Mouse (Mus musculus): Measurements from ENCODE around the gene Bicdl2.

Gene Bicdl2

DNA sequence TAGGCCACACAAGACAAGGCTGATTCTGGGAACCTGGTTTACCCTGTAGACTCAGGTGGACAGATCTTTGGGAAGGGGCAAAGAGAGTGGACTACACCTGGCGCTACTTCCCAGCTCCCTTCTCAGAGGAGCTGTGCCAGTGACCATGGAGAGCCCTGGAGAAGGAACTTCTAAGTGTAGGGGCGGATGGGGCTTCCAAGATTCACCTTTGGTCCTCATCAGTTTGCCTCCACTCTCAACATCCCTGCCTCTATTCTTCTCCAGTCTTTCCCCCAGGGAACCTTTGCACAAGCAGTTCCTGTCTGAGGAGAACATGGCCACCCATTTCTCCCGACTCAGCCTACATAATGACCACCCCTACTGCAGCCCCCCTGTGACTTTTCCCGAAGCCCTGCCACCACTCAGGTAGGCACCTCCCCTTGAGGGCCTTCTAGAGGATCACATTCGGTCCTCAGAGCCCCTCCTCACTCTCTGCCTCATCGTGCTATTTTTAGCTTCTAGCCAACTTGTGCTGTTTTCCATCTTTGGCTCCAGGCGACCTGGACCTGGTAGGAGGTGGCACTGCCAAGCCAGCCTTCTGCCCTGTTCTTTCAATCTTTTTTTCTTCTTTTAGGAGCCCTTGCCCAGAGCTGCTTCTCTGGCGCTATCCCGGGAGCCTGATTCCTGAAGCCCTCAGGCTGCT, 14.1 kb downstream of the Bicdl2 start:
- no peak for DNase-seq

DNA sequence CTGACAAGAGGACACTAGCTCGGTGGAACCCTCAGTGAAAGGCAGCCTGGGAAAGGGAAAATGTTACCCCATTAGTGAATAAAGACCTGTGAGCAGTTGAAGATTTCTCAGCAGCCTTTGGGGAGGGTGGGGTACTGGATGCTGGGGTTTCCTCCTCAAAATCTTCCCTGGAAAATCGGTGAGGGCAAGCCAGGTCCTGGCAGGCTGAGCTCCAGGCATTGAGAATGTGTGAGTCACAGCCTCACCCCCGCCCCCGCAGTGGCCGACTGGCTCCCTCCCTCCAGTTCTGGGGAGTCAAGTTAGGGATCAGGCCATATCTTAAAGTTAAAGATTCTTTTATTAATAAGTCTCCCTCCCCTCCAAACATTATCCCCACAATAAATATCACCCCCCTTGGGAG, 14.8 kb downstream of the Bicdl2 start:
- DNase-seq, result no peak

DNA sequence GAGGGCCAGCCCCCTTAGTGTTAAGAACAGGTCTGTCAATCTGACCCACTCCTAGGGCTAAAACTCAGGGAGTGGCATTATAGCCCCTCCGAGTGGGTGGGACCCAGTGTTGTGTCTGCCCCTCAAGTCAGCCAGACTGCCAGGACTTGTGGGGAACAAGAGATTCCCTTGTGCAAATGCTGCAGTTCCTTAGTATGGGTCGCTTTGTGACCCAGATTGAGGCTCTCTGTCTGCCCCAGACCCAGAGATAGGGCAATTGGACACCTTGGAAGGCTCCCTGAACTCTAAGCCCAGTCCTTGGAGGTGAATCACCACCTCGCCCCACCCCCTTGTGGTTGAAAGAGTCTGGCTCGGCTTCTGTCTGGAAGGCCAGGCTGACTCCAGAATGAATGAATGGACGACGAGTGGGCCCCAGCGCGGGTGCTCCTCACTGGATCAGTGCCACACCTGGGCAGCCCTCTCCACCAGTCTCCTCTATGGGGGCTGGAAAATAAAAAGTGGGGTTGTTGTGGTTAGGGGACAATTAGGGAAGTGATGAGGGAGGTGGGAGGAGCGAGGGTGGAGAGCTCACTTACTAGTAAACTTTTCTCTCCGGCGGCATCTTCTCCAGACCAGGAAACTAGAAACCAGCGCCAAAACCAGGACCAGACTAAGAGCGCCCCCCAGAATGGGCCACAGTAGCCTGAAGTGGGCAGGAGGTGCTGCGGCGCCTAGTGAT, 15.4 kb downstream of the Bicdl2 start:
- peak; percentile 47 for DNase-seq

DNA sequence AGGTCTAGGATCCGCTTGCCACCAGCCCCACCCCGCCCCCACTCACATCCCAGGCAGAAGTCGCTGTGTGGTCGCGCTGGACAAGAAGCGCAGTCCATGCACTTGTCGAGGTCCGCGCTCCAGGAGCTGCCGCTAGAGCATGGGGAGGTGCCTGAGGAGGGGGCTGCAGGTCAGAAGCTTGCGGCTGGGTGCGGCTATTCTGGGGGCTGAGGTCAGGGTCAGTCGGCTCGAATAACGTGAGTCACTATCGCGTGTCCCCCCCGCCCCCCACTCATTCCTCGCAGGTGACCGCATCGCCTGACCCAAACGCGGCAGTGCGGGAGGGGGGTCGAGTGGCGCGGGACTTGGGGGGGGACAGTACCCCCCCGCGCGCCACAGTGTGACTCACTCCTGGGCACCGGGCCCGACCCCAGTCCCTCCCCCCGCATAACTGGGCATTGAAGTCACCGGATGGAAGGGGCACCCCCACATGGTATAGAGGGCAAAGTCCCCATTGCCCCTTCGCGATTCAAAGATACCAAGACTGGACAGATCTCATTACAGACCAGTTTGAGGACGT, 16.2 kb downstream of the Bicdl2 start:
- peak; percentile 50 for DNase-seq

DNA sequence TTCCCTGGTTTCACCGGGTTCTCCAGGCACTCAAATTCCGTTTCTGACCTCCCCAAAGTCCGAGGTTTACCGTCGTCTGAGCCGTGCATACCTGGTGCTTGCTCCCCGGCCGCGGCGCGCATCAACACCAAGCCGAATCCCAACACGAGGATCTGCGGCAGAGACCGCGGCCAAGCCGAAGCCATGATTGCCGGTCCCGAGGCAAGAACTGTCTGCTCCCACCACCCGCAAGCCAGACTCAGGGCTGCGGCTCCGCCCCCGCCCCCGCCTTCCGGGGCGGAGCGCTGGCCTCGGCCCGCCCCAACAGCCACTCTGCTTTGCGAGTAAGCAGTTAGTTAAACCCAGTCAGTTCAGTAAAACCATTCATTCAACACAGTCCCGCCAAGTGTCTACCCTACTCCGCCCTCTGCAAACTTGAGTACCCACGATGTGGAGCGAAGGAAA, 17.0 kb downstream of the Bicdl2 start, which contains the start of gene Tnfrsf12a:
Gene Tnfrsf12a, minus strand, starts transcription at position 233 of the 444 bp plus-strand sequence.
- peak; percentile 90 for DNase-seq

DNA sequence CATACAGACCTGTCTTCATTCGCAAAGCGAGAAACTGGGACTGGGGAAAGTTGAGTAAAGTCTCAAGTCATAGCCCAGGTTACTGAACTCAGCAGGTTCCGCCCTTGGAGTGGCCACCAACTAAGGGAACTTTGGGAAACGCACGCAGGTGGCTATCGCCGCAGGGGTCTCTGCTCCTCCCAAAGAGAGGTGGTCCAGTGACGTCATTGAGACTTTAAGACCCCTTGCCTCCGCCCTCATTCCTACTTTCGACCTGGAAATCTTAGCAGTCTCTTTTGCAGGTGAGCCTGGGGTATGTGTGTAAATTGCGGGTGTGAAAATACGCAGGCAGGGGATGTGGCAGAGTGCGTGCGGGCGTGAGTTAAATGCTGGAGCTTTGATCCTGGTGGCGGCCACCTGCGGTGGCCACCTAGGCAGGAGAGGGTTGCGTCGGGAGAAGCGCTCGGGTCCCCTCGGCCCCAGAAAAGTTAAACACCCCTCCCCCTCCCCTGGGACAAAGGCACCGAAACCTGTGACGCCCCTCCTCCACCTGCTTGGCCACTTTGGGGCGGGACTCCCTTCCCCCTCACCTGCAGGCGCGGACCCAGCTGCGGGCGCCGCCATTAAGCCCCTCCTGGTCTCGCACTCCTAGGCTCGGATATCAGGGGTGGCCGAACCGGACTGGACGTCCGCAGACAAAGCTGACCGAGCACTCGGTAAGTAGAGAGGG, 19.0 kb downstream of the Bicdl2 start, which contains the start of gene Cldn6:
Gene Cldn6, plus strand, starts transcription at position 123 of the 709 bp plus-strand sequence.
- no peak for DNase-seq

DNA sequence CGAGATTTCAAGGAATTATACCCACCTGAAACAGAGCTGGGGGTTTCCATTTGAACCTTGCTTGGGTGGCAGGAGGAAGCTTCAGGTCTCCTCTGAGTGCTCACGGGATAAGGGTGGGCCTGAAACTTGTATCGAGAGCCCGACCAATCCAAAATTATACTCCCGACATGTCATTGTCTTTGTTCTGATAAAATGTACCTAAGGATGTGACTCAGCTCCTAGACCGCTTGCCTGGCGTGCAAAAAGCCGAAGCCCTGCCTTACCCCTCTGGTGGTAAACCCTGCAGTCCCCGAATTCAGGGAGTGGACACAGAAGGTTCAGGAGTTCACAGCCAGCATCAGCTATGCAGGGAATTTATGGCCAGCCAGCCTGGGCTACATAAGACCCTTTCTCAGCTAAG, 20.0 kb downstream of the Bicdl2 start:
- no peak for DNase-seq

DNA sequence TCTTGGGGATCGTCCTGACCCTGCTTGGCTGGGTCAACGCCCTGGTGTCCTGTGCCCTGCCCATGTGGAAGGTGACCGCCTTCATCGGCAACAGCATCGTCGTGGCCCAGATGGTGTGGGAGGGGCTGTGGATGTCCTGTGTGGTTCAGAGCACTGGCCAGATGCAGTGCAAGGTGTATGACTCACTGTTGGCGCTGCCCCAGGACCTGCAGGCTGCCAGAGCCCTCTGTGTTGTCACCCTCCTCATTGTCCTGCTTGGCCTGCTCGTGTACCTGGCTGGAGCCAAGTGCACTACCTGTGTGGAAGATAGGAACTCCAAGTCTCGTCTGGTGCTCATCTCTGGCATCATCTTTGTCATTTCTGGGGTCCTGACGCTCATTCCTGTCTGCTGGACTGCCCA, 20.8 kb downstream of the Bicdl2 start:
- no peak for DNase-seq

DNA sequence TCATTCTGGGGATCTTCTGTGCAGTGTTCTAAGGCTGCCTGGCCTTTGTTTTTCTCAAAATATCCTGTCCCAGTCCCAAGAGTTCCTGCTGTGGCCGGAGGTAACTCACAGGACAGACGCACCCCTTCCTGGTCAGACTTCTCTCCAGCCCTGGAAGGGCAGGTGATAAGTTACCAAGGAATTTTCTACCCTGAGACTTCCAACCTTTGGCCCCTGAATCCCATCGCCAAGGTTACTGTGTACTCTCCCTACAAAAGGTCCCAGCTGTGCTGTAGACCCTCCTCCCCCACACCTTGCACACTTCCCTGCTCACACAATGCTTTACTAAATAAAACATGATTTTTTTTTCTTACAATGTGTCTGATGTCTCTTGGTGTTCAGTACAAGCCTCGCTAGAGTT, 21.8 kb downstream of the Bicdl2 start:
- no peak for DNase-seq

DNA sequence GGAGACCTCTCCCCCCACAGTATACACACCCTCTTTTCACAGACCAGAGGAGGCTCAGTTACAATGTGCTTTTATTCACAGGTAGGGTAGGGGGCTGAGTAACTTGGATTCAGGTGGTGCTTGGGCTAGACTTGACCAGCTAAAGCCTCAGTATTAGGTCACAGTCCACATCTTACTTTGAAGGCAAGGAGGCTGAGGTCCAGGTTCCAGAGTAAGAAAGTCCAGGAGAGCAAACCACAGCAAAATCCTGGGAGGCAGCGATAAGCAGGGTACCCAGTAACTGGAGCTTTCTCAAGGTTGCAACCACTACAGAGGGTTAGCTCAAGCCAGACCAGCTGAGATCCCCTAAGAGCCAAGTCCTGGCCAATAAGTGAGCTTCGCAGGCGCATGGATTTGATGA, 22.2 kb downstream of the Bicdl2 start:
- DNase-seq, result no peak

DNA sequence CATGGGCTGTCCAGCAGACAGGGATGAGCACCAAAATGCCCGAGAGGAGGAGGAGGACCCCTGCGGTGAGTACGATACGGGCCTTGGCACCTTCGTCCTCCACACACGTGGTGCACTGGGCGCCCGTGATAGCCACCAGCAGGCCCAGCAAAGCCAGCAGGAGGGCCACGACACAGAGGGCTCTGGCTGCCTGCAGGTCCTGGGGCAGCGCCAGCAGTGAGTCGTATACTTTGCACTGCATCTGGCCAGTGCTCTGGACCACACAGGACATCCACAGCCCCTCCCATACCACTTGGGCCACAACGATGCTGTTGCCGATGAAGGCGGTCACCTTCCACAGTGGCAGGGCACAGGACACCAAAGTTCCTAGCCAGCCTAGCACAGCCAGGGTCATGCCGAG, 22.9 kb downstream of the Bicdl2 start:
- no peak for DNase-seq

DNA sequence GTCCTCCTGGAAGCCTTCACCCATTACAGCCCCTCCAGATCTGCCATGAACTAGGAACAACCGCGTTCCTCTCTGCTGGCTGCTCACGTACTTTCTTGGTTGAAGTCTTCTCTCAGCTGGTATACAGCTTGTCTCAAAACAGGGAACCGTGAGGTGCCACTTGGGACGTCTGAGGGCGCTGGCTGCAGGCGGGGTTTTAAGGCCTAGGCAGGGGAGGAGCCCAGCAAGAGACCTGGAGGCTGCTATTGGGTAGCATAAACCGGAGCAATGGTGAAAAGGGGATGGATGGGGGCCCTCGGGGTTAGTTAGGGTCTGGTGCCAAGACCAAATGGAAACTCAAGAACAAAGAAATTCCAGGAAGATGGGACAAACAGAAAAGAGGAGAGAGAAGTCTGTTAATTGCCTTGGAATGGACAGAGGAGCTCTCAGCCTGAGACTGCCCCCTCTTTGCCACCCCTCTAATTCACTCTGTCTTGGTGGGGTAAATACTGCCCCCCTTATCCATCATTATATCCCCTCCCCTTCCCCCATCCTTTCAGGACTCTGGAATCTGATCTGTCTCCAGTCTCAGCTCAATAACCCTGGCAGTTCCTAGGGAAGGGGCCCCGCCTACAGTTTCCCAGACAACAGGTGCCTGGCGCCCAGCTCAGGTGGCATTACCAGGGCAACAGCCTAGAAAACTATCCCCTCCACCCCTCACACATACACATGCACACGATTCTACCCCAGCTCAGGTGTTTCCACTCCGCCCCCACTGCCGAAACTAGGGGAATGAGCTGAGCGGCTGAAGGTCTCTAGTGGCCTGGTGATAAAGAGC, 23.8 kb downstream of the Bicdl2 start, which contains the start of gene Cldn9:
Gene Cldn9, minus strand, starts transcription at position 171 of the 817 bp plus-strand sequence.
- no peak for DNase-seq

DNA sequence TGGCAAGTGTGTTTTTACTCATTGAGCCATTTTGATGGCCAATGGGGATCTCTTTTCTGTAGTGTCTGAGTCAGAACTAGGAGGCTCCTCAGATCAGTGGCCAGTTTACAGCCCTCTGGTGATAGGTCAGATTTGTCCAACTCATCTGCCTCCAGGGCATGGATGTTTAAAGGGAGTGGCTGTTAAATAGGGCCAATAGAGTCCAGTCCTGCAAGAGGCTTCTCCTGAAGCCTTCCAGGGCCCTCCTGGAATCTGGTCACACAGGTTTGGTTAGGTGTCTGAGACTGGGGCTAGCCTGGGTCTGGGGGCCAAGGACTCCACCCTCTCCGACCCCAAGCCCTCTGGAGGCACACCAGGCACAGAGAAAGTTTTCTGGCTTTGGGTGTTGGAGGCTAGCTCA, 34.2 kb downstream of the Bicdl2 start:
- no peak for DNase-seq

DNA sequence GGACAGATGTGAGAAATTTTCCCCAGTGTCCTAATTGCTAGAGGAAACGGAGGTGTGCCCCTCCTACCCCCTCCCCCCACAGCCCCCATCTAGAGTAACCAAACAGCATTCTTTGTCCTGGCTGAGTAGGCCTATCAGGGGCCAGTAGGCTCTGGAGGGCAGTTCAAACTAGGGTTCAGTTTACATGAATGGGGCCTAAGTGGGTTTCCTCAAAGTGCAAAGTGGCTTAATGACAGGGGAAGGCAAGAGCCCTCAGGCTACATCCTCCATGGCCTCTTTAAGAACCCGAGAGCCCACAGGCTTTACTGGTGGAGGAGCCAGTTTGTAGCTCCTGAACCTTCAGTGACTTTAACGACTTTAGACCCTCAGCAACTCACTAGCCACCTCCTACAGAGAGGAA, 35.5 kb downstream of the Bicdl2 start:
- DNase-seq, result no peak

DNA sequence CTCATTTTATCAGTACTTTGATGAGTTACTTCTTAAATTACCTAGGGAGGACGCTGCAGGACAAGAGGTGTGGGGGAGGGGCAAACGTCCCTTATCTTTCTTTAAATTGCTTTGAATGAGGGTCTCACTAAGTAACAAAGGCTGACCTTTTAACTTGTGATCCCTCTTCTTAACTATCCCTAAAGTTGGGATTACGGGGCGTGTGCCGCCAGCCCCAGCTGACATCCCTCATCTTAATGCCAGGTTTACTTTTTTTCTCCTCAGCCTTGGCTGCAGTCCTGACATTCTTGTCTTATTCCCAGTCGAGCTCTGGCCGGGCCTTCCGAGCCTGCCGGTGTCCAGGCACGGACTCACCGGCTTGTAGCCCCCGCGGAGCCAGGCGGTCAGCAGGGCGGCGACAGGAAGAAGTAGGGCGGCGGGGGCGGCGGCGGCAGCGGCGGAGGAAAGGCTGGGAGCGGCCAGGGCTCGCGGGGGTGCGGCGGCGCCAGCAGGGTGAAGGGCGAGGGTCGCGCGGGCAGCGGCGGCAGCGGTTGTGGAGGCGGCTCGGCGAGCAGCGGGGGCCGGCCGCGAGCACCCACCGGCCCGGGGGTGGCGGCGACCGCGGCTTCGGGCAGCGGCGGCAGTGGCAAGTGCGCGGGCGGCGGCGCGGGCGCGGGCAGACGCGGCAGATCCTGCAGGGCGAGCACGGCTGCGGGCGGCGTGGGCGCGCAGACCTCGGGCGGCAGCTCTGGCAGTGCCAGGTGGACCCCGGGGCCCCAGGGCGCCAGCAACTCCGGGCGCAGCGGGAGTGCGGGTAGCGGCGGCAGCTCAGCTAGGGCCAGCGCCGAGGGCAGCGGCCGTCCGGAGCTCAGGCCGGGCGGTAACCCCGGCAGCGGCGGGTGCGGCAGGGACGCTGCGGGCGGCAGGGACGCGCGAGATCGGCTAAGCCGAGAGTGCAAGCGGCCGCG, 39.1 kb downstream of the Bicdl2 start:
- DNase-seq, result peak; percentile 52

DNA sequence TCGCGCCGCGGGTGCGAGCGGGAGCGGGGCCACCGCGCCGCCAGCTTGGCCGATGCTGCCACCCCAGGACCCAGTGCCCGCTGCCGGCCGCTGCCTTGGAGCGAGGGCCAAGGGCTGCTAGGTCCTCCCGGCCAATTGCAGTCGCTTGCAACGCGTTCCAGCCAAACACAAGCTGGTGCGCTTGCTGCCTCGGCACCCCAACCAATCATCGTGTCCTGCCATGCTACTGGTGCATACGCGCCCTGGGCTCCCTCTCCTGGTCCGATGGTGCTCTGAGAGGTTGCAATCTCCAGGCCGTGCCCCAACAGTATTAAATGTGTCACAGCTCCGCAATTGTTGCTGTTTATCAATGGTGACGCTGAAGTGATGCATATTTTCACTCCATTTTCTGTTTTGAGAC, 39.8 kb downstream of the Bicdl2 start:
- DNase-seq, result peak; percentile 89

DNA sequence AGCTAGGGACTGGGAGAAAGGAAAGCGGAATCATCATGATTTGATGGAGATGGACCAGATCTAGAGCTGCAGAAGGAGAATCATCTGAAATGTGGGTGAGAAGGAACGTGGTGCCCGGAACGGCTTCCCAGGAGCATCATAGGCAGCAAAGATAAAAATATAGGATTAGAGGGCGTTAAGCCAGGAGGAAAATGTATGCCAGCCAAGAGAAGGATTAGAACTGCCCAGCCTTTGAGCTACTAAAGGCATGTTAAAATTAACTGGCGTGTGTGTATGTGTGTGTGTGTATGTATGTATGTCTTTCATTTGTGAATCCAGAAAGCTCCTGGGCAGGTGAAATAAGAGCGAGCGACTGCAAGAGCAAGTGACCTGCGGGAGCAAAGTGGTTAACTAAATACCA, 43.0 kb downstream of the Bicdl2 start:
- no peak for DNase-seq

DNA sequence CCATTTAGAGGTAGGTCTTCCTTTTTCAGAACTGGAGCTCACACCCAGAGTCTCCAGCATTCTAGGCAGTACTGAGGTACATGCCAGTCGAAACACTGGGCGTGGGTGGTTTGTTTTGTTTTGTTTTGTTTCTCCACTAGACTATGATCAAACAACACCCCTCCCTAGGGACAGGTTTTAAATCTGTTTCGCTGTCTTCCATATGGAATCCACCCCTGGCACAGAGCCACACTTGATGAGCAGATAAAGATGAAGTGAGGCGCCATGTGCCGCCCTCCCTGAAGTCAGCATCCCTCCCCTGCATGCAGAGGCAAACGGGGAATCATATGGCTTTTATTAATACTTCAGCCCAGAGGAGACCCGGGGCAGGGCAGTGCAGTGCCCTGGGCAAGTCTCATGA, 44.4 kb downstream of the Bicdl2 start:
- no peak for DNase-seq

DNA sequence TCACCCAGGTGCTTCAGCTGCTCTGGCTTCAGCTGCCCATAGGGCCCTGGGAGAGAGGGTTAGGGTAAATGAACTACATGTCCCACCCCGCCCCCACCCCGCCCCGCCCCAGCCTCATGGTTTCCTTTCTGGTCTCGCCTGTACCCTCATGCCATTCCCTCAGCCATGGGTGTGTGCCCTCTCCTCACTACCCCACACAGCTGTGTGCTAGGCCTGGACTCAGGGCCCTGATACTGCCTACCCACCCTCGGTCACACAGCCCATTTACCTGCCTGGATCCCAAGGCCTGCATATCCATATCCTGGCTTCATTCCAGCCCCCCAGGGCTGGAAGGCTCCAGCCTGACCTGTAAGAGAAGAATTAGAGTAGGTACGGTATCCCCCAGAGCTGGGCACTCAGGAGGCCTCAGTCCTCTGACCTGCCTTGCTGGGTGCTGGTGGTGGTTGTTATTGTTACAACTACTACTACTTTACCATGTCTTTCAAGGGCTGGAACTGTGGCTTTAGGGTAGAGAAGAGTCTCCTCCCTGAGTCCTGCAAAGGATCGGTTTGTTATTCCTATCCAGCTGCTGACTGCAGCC, 45.3 kb downstream of the Bicdl2 start:
- no peak for DNase-seq

DNA sequence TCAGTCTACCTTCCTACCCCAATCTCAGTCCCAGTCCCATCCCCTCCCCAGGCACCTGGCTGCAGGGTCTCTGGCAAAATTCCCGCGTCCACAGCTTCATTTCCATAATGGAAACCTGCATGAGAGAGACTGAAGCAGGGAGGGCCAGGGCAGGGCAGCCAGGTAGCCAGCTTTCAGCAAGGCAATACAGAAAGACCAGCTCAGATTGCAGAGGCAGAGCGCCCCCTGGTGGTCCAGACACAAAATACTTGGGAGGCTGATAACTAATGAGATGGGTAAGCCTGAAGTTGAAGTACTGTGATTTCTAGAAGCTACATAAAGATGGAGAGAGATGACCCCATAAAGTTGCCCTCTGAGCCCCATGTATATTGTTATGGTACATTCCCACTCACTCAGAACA, 45.9 kb downstream of the Bicdl2 start:
- DNase-seq, result peak; percentile 85

DNA sequence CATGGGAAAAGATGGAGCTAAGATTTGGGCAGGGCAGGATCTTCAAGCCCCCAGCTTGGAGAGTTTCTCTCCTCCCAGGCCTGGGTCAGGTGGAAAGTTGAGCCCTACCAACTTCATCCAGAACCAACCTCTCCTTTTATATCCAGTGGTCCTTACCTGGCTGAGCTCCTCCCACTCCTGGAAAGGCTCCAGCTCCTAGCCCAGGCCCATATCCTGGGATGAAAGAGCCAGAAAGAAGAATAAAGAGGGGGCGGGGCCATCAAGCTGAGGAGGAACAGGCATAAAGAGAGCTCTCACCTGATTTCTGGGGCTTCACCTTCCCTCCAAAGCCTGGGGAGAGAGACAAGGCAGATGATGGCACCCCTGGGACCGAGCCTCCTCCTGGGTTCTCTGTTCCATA, 56.7 kb downstream of the Bicdl2 start:
- no peak for DNase-seq
